Mouse (Mus musculus): ENCODE measurements at regions not wholly inside any gene's neighbourhood (a gene's known extent, or its start where the extent isn't known, plus 50 kb on each side); places are given as distances from the start of the nearest gene placed in this dataset.

GRCm38 (mm10) chr1:30536989-30537975, 336.4 kb downstream of the Phf3 start:
- no peaks in the 10 kb centered on the region for H3K4me1 ChIP-seq (ENCODE audit: control insufficient read depth, insufficient read depth, low read length)
- 55% methylated on average over 11 of the region's 11 CpGs for whole genome bisulfite sequencing
- H3K4me3 ChIP-seq (replicated peaks; ENCODE audit: control insufficient read depth, low read depth, low read length): no peak overlapping the region
- TF ChIP-seq POLR2A (IDR thresholded peaks at IDR 0.05; ENCODE audit: borderline replicate concordance, control insufficient read depth, low read depth, low read length): no peak
- TF ChIP-seq CTCF (IDR thresholded peaks at IDR 0.05; ENCODE audit: control insufficient read depth, insufficient read depth, low read length): no peak
- no peak overlapping the region for H3K27ac ChIP-seq (ENCODE audit: control insufficient read depth, insufficient read depth, low read depth, low read length, poor library complexity)

DNA sequence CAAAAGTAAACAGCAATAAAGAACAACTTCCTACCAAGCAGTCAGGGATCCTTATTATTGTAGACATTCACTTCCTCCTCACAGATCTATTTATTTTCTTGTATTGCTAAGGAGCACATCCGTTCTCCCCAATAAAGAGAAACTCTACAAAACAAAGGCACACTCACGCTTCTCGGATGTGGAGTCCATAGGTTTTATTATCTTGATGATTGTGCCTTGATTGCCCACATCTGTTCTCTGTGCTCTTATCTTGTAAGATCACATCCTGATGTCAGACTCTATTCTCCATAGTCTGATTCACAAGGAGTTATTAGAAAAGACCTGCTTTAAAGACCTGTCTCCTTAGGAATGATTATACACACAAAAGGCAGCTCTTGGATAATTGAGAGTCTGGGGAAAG, 356.4 kb downstream of the Phf3 start:
- WGBS: 46% methylated on average over 3 of the region's 3 CpGs
- TF ChIP-seq POLR2A (IDR thresholded peaks at IDR 0.05; ENCODE audit: borderline replicate concordance, control insufficient read depth, low read depth, low read length): no peak
- TF ChIP-seq CTCF (IDR thresholded peaks at IDR 0.05; ENCODE audit: control insufficient read depth, insufficient read depth, low read length): no peak

GRCm38 (mm10) chr1:30515846-30516245, 357.9 kb downstream of the Phf3 start:
- Histone ChIP-seq H3K27ac (ENCODE audit: control insufficient read depth, insufficient read depth, low read depth, low read length, poor library complexity) (no peak overlapping the region), H3K4me3 (replicated peaks; ENCODE audit: control insufficient read depth, low read depth, low read length) (no peak overlapping the region), H3K4me1 (ENCODE audit: control insufficient read depth, insufficient read depth, low read length) (no peaks in the 10 kb centered on the region)
- WGBS: 86% methylated on average over 6 of the region's 6 CpGs
- no peak for TF ChIP-seq CTCF (IDR thresholded peaks at IDR 0.05; ENCODE audit: control insufficient read depth, insufficient read depth, low read length)
- no peak for TF ChIP-seq POLR2A (IDR thresholded peaks at IDR 0.05; ENCODE audit: borderline replicate concordance, control insufficient read depth, low read depth, low read length)

More for the DNA sequence above, 356.4 kb downstream of the Phf3 start:
- Histone ChIP-seq H3K4me3 (replicated peaks; ENCODE audit: control insufficient read depth, low read depth, low read length) (no peak overlapping the region), H3K27ac (ENCODE audit: control insufficient read depth, insufficient read depth, low read depth, low read length, poor library complexity) (no peak overlapping the region), H3K4me1 (ENCODE audit: control insufficient read depth, insufficient read depth, low read length) (no peaks in the 10 kb centered on the region)

DNA sequence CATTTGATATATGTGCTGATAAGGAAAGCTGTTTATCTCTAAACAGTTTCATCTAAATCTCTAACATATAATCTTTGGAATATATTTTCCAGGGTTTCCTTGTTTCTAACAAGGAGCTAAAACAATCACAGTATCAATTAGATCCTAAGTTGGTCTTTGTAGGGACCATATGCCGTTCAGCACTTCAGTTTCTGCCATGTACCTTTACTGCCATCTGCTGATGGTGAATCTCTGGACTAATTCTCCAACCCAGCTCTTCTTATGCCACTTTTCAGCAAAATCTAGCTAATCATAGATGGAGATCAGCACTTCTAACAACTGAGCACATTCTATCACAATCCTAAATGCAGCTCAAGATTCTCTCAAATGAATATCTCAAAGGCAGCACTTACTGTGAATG, 370.5 kb downstream of the Phf3 start:
- H3K27ac ChIP-seq (ENCODE audit: control insufficient read depth, insufficient read depth, low read depth, low read length, poor library complexity): no peak overlapping the region

DNA sequence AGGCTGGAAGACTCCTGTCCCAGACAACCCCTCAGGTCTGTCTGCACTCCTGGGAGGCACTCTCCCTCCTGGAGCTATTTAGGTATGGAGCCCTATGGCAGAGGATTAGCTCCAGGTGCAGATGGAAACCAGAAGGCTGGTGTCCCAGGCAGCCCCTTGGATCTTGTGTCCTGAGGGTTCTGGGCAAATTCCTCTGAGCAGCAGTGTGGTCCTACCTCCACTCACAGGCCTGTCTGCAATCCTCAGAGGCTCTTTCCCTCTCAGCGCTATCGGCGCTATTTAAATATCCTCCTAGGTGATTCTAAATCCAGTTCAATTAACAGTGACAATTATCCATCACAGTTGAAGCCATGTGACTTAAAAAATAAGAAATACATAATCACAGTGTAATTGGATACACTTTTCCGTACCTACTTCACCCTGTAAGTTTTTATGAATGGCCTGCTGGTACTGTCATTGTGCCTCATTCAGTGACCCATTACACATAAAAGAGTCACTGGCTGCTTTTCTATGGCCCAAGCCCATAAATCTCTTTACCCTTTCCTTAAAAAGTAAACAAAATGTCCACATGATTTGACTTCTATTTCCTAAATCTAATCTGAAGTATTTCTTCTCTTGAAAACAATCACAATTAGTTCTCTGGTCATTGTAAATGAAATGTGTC, 413.3 kb downstream of the Phf3 start:
- H3K27ac ChIP-seq (ENCODE audit: control insufficient read depth, insufficient read depth, low read depth, low read length, poor library complexity): no peak overlapping the region
- 80% methylated on average over 4 of the region's 4 CpGs for WGBS
- TF ChIP-seq POLR2A (IDR thresholded peaks at IDR 0.05; ENCODE audit: borderline replicate concordance, control insufficient read depth, low read depth, low read length) (no peak), CTCF (IDR thresholded peaks at IDR 0.05; ENCODE audit: control insufficient read depth, insufficient read depth, low read length) (no peak)
- no peaks in the 10 kb centered on the region for H3K4me1 ChIP-seq (ENCODE audit: control insufficient read depth, insufficient read depth, low read length)
- H3K4me3 ChIP-seq (replicated peaks; ENCODE audit: control insufficient read depth, low read depth, low read length): no peak overlapping the region

More for the DNA sequence above, 370.5 kb downstream of the Phf3 start:
- Histone ChIP-seq H3K4me3 (replicated peaks; ENCODE audit: control insufficient read depth, low read depth, low read length) (no peak overlapping the region), H3K4me1 (ENCODE audit: control insufficient read depth, insufficient read depth, low read length) (no peaks in the 10 kb centered on the region)
- WGBS: 24% methylated on average over 1 of the region's 1 CpGs
- TF ChIP-seq CTCF (IDR thresholded peaks at IDR 0.05; ENCODE audit: control insufficient read depth, insufficient read depth, low read length) (no peak), POLR2A (IDR thresholded peaks at IDR 0.05; ENCODE audit: borderline replicate concordance, control insufficient read depth, low read depth, low read length) (no peak)

DNA sequence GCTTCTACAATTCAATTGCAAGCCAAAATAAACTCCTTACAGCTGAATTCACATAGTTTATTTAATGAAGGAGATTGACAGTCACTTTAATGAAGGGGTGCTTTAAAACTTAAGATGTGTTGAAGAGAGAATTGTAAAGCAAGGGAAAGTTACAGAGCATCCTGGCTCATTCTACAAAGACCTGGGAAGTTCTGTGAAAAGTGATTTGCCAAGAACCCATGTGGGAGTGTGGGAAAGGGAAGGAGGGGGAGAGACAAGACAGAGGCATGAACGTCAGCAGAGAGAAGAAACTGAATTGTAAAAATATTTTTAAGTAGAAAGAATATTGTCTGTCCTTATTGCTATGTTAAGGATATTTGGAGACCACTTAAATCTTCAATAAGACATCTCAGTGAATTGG, 435.8 kb downstream of the Phf3 start:
- no peaks in the 10 kb centered on the region for H3K4me1 ChIP-seq (ENCODE audit: control insufficient read depth, insufficient read depth, low read length)
- TF ChIP-seq POLR2A (IDR thresholded peaks at IDR 0.05; ENCODE audit: borderline replicate concordance, control insufficient read depth, low read depth, low read length) (no peak), CTCF (IDR thresholded peaks at IDR 0.05; ENCODE audit: control insufficient read depth, insufficient read depth, low read length) (no peak)
- H3K4me3 ChIP-seq (replicated peaks; ENCODE audit: control insufficient read depth, low read depth, low read length): no peak overlapping the region
- 62% methylated on average over 1 of the region's 1 CpGs for WGBS
- no peak overlapping the region for H3K27ac ChIP-seq (ENCODE audit: control insufficient read depth, insufficient read depth, low read depth, low read length, poor library complexity)

DNA sequence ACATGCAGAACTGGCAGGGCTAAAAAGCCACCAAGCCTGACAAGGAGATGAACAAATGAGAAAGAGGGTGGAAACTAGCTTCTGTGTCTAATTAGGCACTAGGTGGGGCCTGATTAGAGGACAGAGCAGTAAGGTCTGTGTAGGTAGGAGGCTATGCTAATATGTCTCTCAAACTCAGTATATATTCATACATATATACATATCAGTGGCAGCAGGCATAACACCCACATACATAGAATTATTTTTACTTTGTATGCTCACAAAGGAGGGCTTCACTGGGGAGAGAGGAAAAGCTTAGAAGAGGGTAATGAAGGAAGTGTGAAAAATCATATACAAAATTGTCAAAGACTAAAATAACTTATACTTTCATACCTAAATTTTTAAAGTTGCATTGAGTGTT, 457.1 kb downstream of the Phf3 start:
- no peak overlapping the region for H3K4me3 ChIP-seq (replicated peaks; ENCODE audit: control insufficient read depth, low read depth, low read length)
- H3K4me1 ChIP-seq (ENCODE audit: control insufficient read depth, insufficient read depth, low read length): no peaks in the 10 kb centered on the region
- no peak overlapping the region for H3K27ac ChIP-seq (ENCODE audit: control insufficient read depth, insufficient read depth, low read depth, low read length, poor library complexity)
- TF ChIP-seq POLR2A (IDR thresholded peaks at IDR 0.05; ENCODE audit: borderline replicate concordance, control insufficient read depth, low read depth, low read length) (no peak), CTCF (IDR thresholded peaks at IDR 0.05; ENCODE audit: control insufficient read depth, insufficient read depth, low read length) (no peak)

GRCm38 (mm10) chr1:30414881-30415439, 458.8 kb downstream of the Phf3 start:
- no peaks in the 10 kb centered on the region for H3K4me1 ChIP-seq (ENCODE audit: control insufficient read depth, insufficient read depth, low read length)
- no peak overlapping the region for H3K4me3 ChIP-seq (replicated peaks; ENCODE audit: control insufficient read depth, low read depth, low read length)
- H3K27ac ChIP-seq (ENCODE audit: control insufficient read depth, insufficient read depth, low read depth, low read length, poor library complexity): no peak overlapping the region
- TF ChIP-seq CTCF (IDR thresholded peaks at IDR 0.05; ENCODE audit: control insufficient read depth, insufficient read depth, low read length) (no peak), POLR2A (IDR thresholded peaks at IDR 0.05; ENCODE audit: borderline replicate concordance, control insufficient read depth, low read depth, low read length) (no peak)
- WGBS: 19% methylated on average over 2 of the region's 2 CpGs
